Mouse (Mus musculus) heart, postnatal 0 days (tissue): ENCODE results near the gene Fa2h. TPM values are rescaled to one million over a fixed set of nuclear protein-coding genes. Genes with fewer than 3 reads are reported as not detected.

Experiments
- ATAC-seq: fragments of 200-750 bp; cut with Nextera tagmentation; 2 replicates; pipeline ENCODE4 v1.8.0; 2017; ENCODE audit warnings: low read depth, moderate number of reproducible peaks, moderate library complexity; ENCODE audit not compliant: insufficient read depth
- DNase-seq: peaks from one replicate; pipeline ENCODE4 v3.0.0-alpha.2; 2016; ENCODE audit warnings: low spot score
- H3K27ac ChIP-seq: fragments of 300-500 bp; sonication (generic); 2 replicates; pipeline ENCODE4 v1.5.1; 2014; ENCODE audit warnings: low read depth, mild to moderate bottlenecking
- H3K27me3 ChIP-seq: fragments of 300-500 bp; sonication (generic); 2 replicates; pipeline ENCODE4 v1.6.1; 2014; ENCODE audit warnings: low read length, mixed read lengths; ENCODE audit not compliant: control insufficient read depth, insufficient read depth
- H3K36me3 ChIP-seq: fragments of 300-500 bp; sonication (generic); replicated peaks from 2 replicates; pipeline ENCODE4 v1.6.1; 2014; ENCODE audit warnings: low read length, mixed read lengths; ENCODE audit not compliant: control insufficient read depth, insufficient read depth
- H3K4me1 ChIP-seq: fragments of 300-500 bp; sonication (generic); 2 replicates; pipeline ENCODE4 v1.6.1; 2014; ENCODE audit warnings: antibody characterized with exemption; ENCODE audit not compliant: control insufficient read depth, insufficient read depth
- H3K4me2 ChIP-seq: fragments of 300-500 bp; sonication (generic); 2 replicates; pipeline ENCODE4 v1.6.1; 2014; ENCODE audit warnings: low read depth, mild to moderate bottlenecking, low read length, moderate library complexity
- H3K4me3 ChIP-seq: fragments of 300-500 bp; sonication (generic); 2 replicates; pipeline ENCODE4 v1.5.1; 2014; ENCODE audit warnings: low read depth, low read length
- H3K9ac ChIP-seq: fragments of 300-500 bp; sonication (generic); replicated peaks from 2 replicates; pipeline ENCODE4 v1.6.1; 2014; ENCODE audit warnings: low read depth, low read length, mixed read lengths
- H3K9me3 ChIP-seq: fragments of 300-500 bp; sonication (generic); replicated peaks from 2 replicates; pipeline ENCODE4 v1.6.1; 2016; ENCODE audit warnings: low read length; ENCODE audit not compliant: control insufficient read depth
- CTCF ChIP-seq: IDR thresholded peaks from 2 replicates; pipeline ENCODE4 v1.5.1; 2016; ENCODE audit warnings: antibody characterized with exemption, control low read depth, low read depth
- EP300 ChIP-seq: IDR thresholded peaks from 2 replicates; pipeline ENCODE4 v1.6.1; 2016; ENCODE audit warnings: antibody characterized with exemption, low read depth
- WGBS: fragments of 180-500 bp; shearing (Covaris S2); extraction: QIAGEN DNeasy Blood & Tissue Kit; methylation state at CpG from one replicate; pipeline ENCODE4 v1.1.7; 2014; 5-methylcytosine and 5-hydroxymethylcytosine counted together
- polyA plus RNA-seq: library from polyadenylated mRNA; unstranded; fragments of >200 nt; fragmentation: Nextera tagmentation; extraction: Ambion mirVana; gene quantifications from 2 replicates; pipeline ENCODE4 v1.2.1, GENCODE M21; 2015
- total RNA-seq: library from RNA; depleted of rRNA; stranded (reverse); fragments of >200 nt; gene quantifications from 2 replicates; pipeline ENCODE4 v1.2.3, GENCODE M21; 2014; ENCODE audit warnings: low replicate concordance; rRNA removed

Gene Fa2h
- total RNA-seq (5.5 TPM in 1 of 2 replicates, not detected in the other), polyA plus RNA-seq (not detected in 2 replicates)

GRCm38 (mm10) chr8:111393391-111394363 is at the start of gene Fa2h:
Gene Fa2h (minus strand): TSS chr8:111393824.
- Histone ChIP-seq H3K27me3 (peaks cover 66% of the 10 kb centered on the region), H3K9ac (no peak within 1 kb of the TSS), H3K4me1 (peaks cover 4% of the 10 kb centered on the region; the same call in 1 of the 2 replicates), H3K9me3 (no peaks in the 10 kb centered on the region), H3K27ac (no peak within 1 kb of the TSS), H3K4me3 (peak within 1 kb of the TSS; percentile 34), H3K4me2 (peak within 1 kb of the TSS; percentile 58), H3K36me3 (no peaks in the 10 kb centered on the region)
- under 1% methylated on average over 54 of the region's 71 CpGs for WGBS
- TF ChIP-seq EP300 (no peak), CTCF (peak; percentile 29; the same call in 1 of the 2 replicates)
- DNase-seq (peak; percentile 61), ATAC-seq (peak; percentile 94)

GRCm38 (mm10) chr8:111439189-111439588 is 45.6 kb upstream of the Fa2h start:
- no peak overlapping the region for H3K4me2 ChIP-seq
- DNase-seq (peak; percentile 61), ATAC-seq (no peak)
- H3K9me3 ChIP-seq, result no peaks in the 10 kb centered on the region
- no peaks in the 10 kb centered on the region for H3K27me3 ChIP-seq
- no peaks in the 10 kb centered on the region for H3K36me3 ChIP-seq
- TF ChIP-seq EP300 (no peak), CTCF (peak; percentile 73)
- H3K27ac ChIP-seq, result no peak overlapping the region
- H3K9ac ChIP-seq, result no peak overlapping the region
- 18% methylated on average over 9 of the region's 9 CpGs for WGBS
- H3K4me3 ChIP-seq, result no peak overlapping the region
- no peaks in the 10 kb centered on the region for H3K4me1 ChIP-seq

DNA sequence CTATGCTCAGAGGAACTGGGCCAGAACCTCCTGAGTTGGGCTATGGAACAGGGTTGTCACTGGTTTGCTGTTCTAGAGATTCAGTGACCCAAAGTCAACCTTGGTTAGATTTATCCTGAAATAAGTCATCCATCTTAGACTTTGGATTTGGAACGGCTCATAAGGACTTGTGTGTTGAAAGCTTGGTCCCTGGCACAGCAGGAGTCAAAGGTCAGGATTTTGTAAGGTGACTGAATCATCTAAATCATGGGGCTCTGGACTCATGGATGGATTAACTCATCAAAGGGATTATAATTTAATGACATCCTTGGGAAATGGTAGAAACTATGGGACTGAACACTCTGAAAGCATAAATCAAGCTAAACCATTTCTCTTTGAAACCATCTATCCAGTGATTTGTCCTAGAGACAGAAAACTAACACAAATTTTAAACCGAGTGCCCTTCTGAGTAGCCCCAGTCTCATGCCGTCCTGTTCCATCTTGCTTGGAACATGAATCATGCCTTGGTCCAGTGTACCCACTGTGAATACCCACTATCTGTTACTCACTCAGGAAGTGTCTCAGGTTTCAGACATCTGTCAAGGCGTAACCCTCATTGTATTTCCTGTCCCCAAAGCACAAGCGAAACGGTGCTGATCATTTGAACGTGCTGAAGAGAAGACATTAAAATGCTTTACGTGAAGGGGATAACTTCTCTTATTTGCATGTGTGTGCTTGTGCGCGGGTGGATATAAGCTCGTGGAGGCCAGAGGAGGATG is 41.6 kb upstream of the Fa2h start:
- TF ChIP-seq CTCF, result no peak
- TF ChIP-seq EP300, result no peak
- Histone ChIP-seq H3K4me2 (no peak overlapping the region), H3K4me1 (no peaks in the 10 kb centered on the region), H3K36me3 (no peaks in the 10 kb centered on the region), H3K4me3 (no peak overlapping the region), H3K9me3 (no peaks in the 10 kb centered on the region), H3K9ac (no peak overlapping the region), H3K27ac (no peak overlapping the region), H3K27me3 (no peaks in the 10 kb centered on the region)
- no peak for DNase-seq
- ATAC-seq, result no peak
- whole genome bisulfite sequencing, result 63% methylated on average over 11 of the region's 11 CpGs

- Histone ChIP-seq H3K4me1 (no peaks in the 10 kb centered on the region), H3K27me3 (no peaks in the 10 kb centered on the region), H3K9ac (no peak overlapping the region), H3K4me3 (no peak overlapping the region), H3K4me2 (no peak overlapping the region), H3K27ac (no peak overlapping the region), H3K9me3 (no peaks in the 10 kb centered on the region), H3K36me3 (no peaks in the 10 kb centered on the region)
- 89% methylated on average over 9 of the region's 9 CpGs for WGBS
- ATAC-seq, result no peak
- TF ChIP-seq CTCF (no peak), EP300 (no peak)
- no peak for DNase-seq
Observed at GRCm38 (mm10) chr8:111424646-111425045, 31.0 kb upstream of the Fa2h start.

GRCm38 (mm10) chr8:111424181-111424580 is 30.6 kb upstream of the Fa2h start:
- no peak overlapping the region for H3K9ac ChIP-seq
- no peaks in the 10 kb centered on the region for H3K36me3 ChIP-seq
- no peaks in the 10 kb centered on the region for H3K4me1 ChIP-seq
- 67% methylated on average over 11 of the region's 11 CpGs for WGBS
- H3K4me3 ChIP-seq, result no peak overlapping the region
- H3K27me3 ChIP-seq, result no peaks in the 10 kb centered on the region
- H3K4me2 ChIP-seq, result no peak overlapping the region
- H3K27ac ChIP-seq, result no peak overlapping the region
- no peak for DNase-seq
- TF ChIP-seq EP300, result no peak
- no peak for TF ChIP-seq CTCF
- no peaks in the 10 kb centered on the region for H3K9me3 ChIP-seq
- ATAC-seq, result no peak
